ENCODE assay signal across 10 mouse cellular contexts in genomic region chr14:114949156-114949496, GRCm38 (mm10).
DNase-seq lines count a peak whose midpoint lies in the region; ATAC-seq and TF ChIP-seq lines count a peak whose summit lies in the region.
"Had no signal": no experiment of that assay in that cellular context is flagged by ENCODE, and none has a peak within 500 bp of the region (broad histone marks: within the 10 kb centered on the region; RNA-seq: fewer than 3 reads in every experiment).

No protein-coding gene starts in this region.

- no peak for TF ChIP-seq CTCF in gastrocnemius, adult 2 months (IDR thresholded peaks at IDR 0.05)
- TF ChIP-seq CTCF in spleen, adult 2 months (IDR thresholded peaks at IDR 0.05; ENCODE audit: extremely low read depth, insufficient read depth, insufficient read length, insufficient replicate concordance), result no peak

- DNase-seq in gastrocnemius, adult 2 months, result no peak
- DNase-seq in gastrocnemius, adult 8-10 months (ENCODE audit: low spot score in 2 of 2), result no peak
- DNase-seq in spleen, adult 2 months (ENCODE audit: low read depth in 1 of 2, low spot score in 2 of 2), result no peak
- no peak for DNase-seq in spleen, adult 12 weeks (ENCODE audit: low spot score)
- DNase-seq in liver, embryonic 13.5 days, result no peak
- DNase-seq in ovary, adult 18-20 months (ENCODE audit: low spot score), result no peak
- DNase-seq in right cerebral cortex, postnatal 36 days (ENCODE audit: low spot score in 2 of 2), result no peak
- DNase-seq: cerebellum, postnatal 25 days; kidney, adult 8-10 months had no signal

- H3K27ac ChIP-seq in gastrocnemius, adult 2 months, result no peak overlapping the region
- no peak overlapping the region for H3K27ac ChIP-seq in spleen, adult 2 months (ENCODE audit: insufficient read depth, low read length)
- peak overlapping the region; percentile 59; the same call in 1 of the 2 replicates for H3K27ac ChIP-seq in liver, embryonic 13.5 days
- H3K27ac ChIP-seq in stomach, embryonic 14.5 days (ENCODE audit: low read length), result peak overlapping the region; percentile 4; the same call in 1 of the 2 replicates

- intact Hi-C loops in gastrocnemius, adult 2 months (cut with DNase I), result no loop called here

- TF ChIP-seq POLR2A in spleen, adult 2 months (IDR thresholded peaks at IDR 0.05; ENCODE audit: low read depth, low read length), result no peak

- H3K4me2 ChIP-seq in liver, embryonic 13.5 days, result peak overlapping the region; percentile 57
- peak overlapping the region; percentile 26 for H3K4me2 ChIP-seq in stomach, embryonic 14.5 days (replicated peaks; ENCODE audit: low read depth, low read length)

- ATAC-seq in liver, embryonic 13.5 days (ENCODE audit: low read depth), result 0 out of 2 replicates have a peak, but pooled peaks have one; percentile 15
- ATAC-seq in stomach, embryonic 14.5 days (ENCODE audit: insufficient number of reproducible peaks, insufficient read depth, low FRiP score, low read depth), result no peak

- no peaks in the 10 kb centered on the region for H3K36me3 ChIP-seq in spleen, adult 2 months (ENCODE audit: control insufficient read depth, insufficient read depth, low read length)
- H3K36me3 ChIP-seq in liver, embryonic 13.5 days, result no peaks in the 10 kb centered on the region
- no peaks in the 10 kb centered on the region for H3K36me3 ChIP-seq in stomach, embryonic 14.5 days (ENCODE audit: control insufficient read depth, insufficient read depth, low read length)

- H3K9me3 ChIP-seq in liver, embryonic 13.5 days (replicated peaks), result no peaks in the 10 kb centered on the region
- H3K9me3 ChIP-seq in stomach, embryonic 14.5 days (ENCODE audit: control insufficient read depth, low read depth, low read length), result no peaks in the 10 kb centered on the region

- H3K9ac ChIP-seq in liver, embryonic 13.5 days, result peak overlapping the region; percentile 43; the same call in 1 of the 2 replicates
- no peak overlapping the region for H3K9ac ChIP-seq in stomach, embryonic 14.5 days (replicated peaks; ENCODE audit: low read depth, low read length)

- peak overlapping the region; percentile 61 for H3K4me3 ChIP-seq in gastrocnemius, adult 2 months
- H3K4me3 ChIP-seq in spleen, adult 2 months (ENCODE audit: extremely low read depth, insufficient read depth, insufficient read length), result peak overlapping the region; percentile 42; the same call in 1 of the 2 replicates
- peak overlapping the region; percentile 36 for H3K4me3 ChIP-seq in liver, embryonic 13.5 days (replicated peaks)
- H3K4me3 ChIP-seq in stomach, embryonic 14.5 days (ENCODE audit: low read depth, low read length), result no peak overlapping the region

- 17% methylated on average over 5 of the region's 5 CpGs for WGBS in spleen, adult 2 months
- WGBS in liver, embryonic 13.5 days (ENCODE audit: insufficient replicate concordance), result 12% methylated on average over 5 of the region's 5 CpGs
- 66% methylated on average over 5 of the region's 5 CpGs for WGBS in stomach, embryonic 14.5 days

- H3K4me1 ChIP-seq in spleen, adult 2 months (ENCODE audit: control insufficient read depth, insufficient read depth, insufficient read length), result peaks cover 4% of the 10 kb centered on the region
- H3K4me1 ChIP-seq in liver, embryonic 13.5 days (replicated peaks), result peaks cover 25% of the 10 kb centered on the region
- H3K4me1 ChIP-seq in stomach, embryonic 14.5 days (ENCODE audit: control insufficient read depth, insufficient read depth, low read length), result no peaks in the 10 kb centered on the region

- no peaks in the 10 kb centered on the region for H3K27me3 ChIP-seq in spleen, adult 2 months (ENCODE audit: control insufficient read depth, insufficient read depth, low read length)
- no peaks in the 10 kb centered on the region for H3K27me3 ChIP-seq in liver, embryonic 13.5 days
- no peaks in the 10 kb centered on the region for H3K27me3 ChIP-seq in stomach, embryonic 14.5 days (ENCODE audit: control insufficient read depth, insufficient read depth, low read length)

Comparison
In these comparisons a context has a peak if more than half of its experiments do, and no peak if none do; other contexts are left out.
1. H3K27ac ChIP-seq: peak in liver, embryonic 13.5 days (single experiment) and stomach, embryonic 14.5 days (single experiment); none in gastrocnemius, adult 2 months (single experiment) and spleen, adult 2 months (single experiment).